ENCODE assay signal across 16 mouse cellular contexts in the genomic region with DNA sequence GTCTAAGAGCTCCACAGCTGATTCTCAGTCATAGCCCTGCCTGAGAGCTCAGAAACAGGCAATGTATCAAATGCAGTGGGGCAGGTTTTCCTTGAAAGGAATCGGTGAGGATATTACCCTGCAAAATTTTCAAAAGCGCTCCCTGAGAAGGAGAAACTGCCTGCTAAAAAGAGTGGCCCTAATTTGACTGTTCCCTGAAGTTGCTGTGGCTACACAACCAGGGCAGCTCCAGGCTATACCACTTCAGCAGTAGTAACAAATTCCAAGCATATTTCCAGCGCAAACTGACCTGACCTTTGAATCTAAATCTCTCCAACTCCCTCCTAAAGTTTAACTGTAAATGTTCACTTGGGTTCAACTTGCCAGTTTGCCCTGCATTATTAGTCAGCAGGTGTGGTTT. TPM values are rescaled to one million over a fixed set of nuclear protein-coding genes. Genes with fewer than 3 reads are reported as not detected.
A peak's percentile ranks its signal among the peaks of the same experiment; 100 is the strongest.
DNase-seq lines count a peak whose midpoint lies in the region; ATAC-seq and TF ChIP-seq lines count a peak whose summit lies in the region.
"Had no signal": no experiment of that assay in that cellular context is flagged by ENCODE, and none has a peak within 500 bp of the region (broad histone marks: within the 10 kb centered on the region; RNA-seq: fewer than 3 reads in every experiment).

No protein-coding gene starts in this region.

- H3K27me3 ChIP-seq in lung, postnatal 0 days (replicated peaks; ENCODE audit: insufficient read depth, low read length) = no peaks in the 10 kb centered on the region
- H3K27me3 ChIP-seq in kidney, postnatal 0 days (ENCODE audit: insufficient read depth, low read length) = no peaks in the 10 kb centered on the region
- H3K27me3 ChIP-seq: heart, embryonic 13.5 days; neural tube, embryonic 13.5 days had no signal

- no peak for TF ChIP-seq CTCF in lung, postnatal 0 days (IDR thresholded peaks at IDR 0.05)
- TF ChIP-seq CTCF in kidney, postnatal 0 days (IDR thresholded peaks at IDR 0.05; ENCODE audit: low read depth) = no peak

- no peaks in the 10 kb centered on the region for H3K36me3 ChIP-seq in lung, postnatal 0 days (ENCODE audit: insufficient read depth, low read length)
- H3K36me3 ChIP-seq in kidney, postnatal 0 days (ENCODE audit: insufficient read depth, low read length) = no peaks in the 10 kb centered on the region
- H3K36me3 ChIP-seq: heart, embryonic 13.5 days; neural tube, embryonic 13.5 days had no signal

- H3K4me1 ChIP-seq in lung, postnatal 0 days (ENCODE audit: insufficient read depth, low read depth, low read length) = peaks cover 4% of the 10 kb centered on the region; the same call in 1 of the 2 replicates
- no peaks in the 10 kb centered on the region for H3K4me1 ChIP-seq in kidney, postnatal 0 days (replicated peaks; ENCODE audit: insufficient read depth, low read length)
- H3K4me1 ChIP-seq: neural tube, embryonic 13.5 days had no signal

- TF ChIP-seq EP300 in lung, postnatal 0 days (IDR thresholded peaks at IDR 0.05) = 0 out of 2 replicates have a peak, but pooled peaks have one; percentile 41

- peak; percentile 27 for DNase-seq in embryo, embryonic 10 days (ENCODE audit: low spot score)
- no peak for DNase-seq in embryo, embryonic 9.5 days (ENCODE audit: extremely low spot score)
- DNase-seq in lung, postnatal 0 days (ENCODE audit: low spot score) = peak; percentile 59
- no peak for DNase-seq in lung, postnatal 4 days
- peak; percentile 63 for DNase-seq in kidney, postnatal 0 days (ENCODE audit: low spot score)
- DNase-seq in yolk sac, embryonic 10.5 days (ENCODE audit: low spot score) = peak; percentile 68
- DNase-seq in spleen, postnatal 14 days (ENCODE audit: low spot score in 2 of 2) = no peak
- no peak for DNase-seq in cerebellum, adult 11-12 months
- DNase-seq: cerebellum, adult 11 months; heart, postnatal 4 days; left cerebral cortex, postnatal 4 days; lung, postnatal 36 days had no signal

- no peaks in the 10 kb centered on the region for H3K9me3 ChIP-seq in lung, postnatal 0 days (ENCODE audit: low read length)
- H3K9me3 ChIP-seq in kidney, postnatal 0 days (replicated peaks; ENCODE audit: low read length) = no peaks in the 10 kb centered on the region
- H3K9me3 ChIP-seq: heart, embryonic 13.5 days; neural tube, embryonic 13.5 days had no signal

- H3K4me2 ChIP-seq in lung, postnatal 0 days (replicated peaks; ENCODE audit: low read depth, low read length) = no peak overlapping the region
- no peak overlapping the region for H3K4me2 ChIP-seq in kidney, postnatal 0 days (ENCODE audit: low read length)
- H3K4me2 ChIP-seq: heart, embryonic 13.5 days; midbrain, embryonic 11.5 days; neural tube, embryonic 13.5 days had no signal

- no peak overlapping the region for H3K27ac ChIP-seq in lung, postnatal 0 days (ENCODE audit: low read length)
- peak overlapping the region; percentile 80 for H3K27ac ChIP-seq in kidney, postnatal 0 days
- H3K27ac ChIP-seq: heart, embryonic 13.5 days; neural tube, embryonic 13.5 days; stomach, postnatal 0 days had no signal

- 49% methylated on average over 3 of the region's 3 CpGs for WGBS in lung, postnatal 0 days
- 42% methylated on average over 3 of the region's 3 CpGs for WGBS in kidney, postnatal 0 days

- ATAC-seq in lung, postnatal 0 days = peak; percentile 50
- ATAC-seq in kidney, postnatal 0 days (replicated peaks; ENCODE audit: low FRiP score, low read depth) = peak; percentile 87

- no peak overlapping the region for H3K4me3 ChIP-seq in lung, postnatal 0 days (ENCODE audit: low read depth, low read length)
- H3K4me3 ChIP-seq in kidney, postnatal 0 days (replicated peaks; ENCODE audit: low read depth, low read length) = no peak overlapping the region
- H3K4me3 ChIP-seq: heart, embryonic 13.5 days; neural tube, embryonic 13.5 days had no signal

- no peak overlapping the region for H3K9ac ChIP-seq in lung, postnatal 0 days (replicated peaks; ENCODE audit: low read depth)
- H3K9ac ChIP-seq in kidney, postnatal 0 days (ENCODE audit: low read depth, low read length) = no peak overlapping the region
- H3K9ac ChIP-seq: heart, embryonic 13.5 days; neural tube, embryonic 13.5 days had no signal

RNA-seq across cellular contexts. Expression of a gene that starts 49.4 kb away (rescaled TPM):
- 277 and 282 TPM in 2 replicates for polyA plus RNA-seq in lung, postnatal 0 days (2015; fragmentation: Nextera tagmentation; extraction: Ambion mirVana)
- polyA plus RNA-seq in kidney, postnatal 0 days (2015; fragmentation: Nextera tagmentation; extraction: Ambion mirVana) = 167 and 178 TPM in 2 replicates

Comparison
In these comparisons a context has a peak if more than half of its experiments do, and no peak if none do; other contexts are left out.
1. DNase-seq: peak in embryo, embryonic 10 days (single experiment), lung, postnatal 0 days (single experiment), kidney, postnatal 0 days (single experiment) and yolk sac, embryonic 10.5 days (single experiment); none in embryo, embryonic 9.5 days (single experiment), lung, postnatal 4 days (0 of 2), spleen, postnatal 14 days (0 of 2) and cerebellum, adult 11-12 months (single experiment).